Mouse (Mus musculus): ENCODE measurements at regions not wholly inside any gene's neighbourhood (a gene's known extent, or its start where the extent isn't known, plus 50 kb on each side); places are given as distances from the start of the nearest gene placed in this dataset.

DNA sequence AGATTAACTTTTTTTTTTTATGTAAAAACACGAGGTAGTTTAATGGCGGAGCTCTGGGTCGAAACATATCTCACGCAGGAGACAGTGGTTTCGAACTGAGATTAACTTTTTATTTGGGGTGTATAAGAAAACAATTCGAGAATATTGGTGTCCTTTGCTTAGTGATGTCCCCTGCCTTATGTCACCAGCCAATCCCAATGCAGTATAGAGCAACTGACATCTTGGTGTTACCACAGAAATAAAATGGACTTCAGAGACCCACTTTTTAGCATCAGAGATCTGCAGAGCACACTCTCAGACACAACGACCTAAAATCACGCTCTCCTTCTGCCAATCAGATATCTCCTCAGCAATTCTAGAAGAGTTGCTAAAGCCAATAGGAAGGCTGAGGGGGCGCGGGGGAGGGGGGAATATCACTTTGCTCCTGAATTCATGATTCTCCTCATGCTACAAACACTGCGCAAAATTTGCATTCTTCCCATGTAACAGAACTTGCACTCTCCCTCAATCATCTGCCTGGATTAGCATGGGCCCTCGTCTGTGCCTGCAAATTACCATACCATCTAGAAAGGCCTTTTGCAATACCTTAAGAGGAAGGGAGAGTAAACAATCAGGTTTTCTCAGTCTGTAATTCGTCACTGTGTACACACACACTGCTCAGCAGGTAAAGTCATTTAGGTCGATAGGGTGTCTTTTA is 128.7 kb upstream of the Sox2 start:
- Histone ChIP-seq H3K4me3 (no peak overlapping the region), H3K27me3 (no peaks in the 10 kb centered on the region), H3K4me2 (no peak overlapping the region), H3K27ac (no peak overlapping the region), H3K4me1 (replicated peaks) (peaks cover 5% of the 10 kb centered on the region), H3K9ac (no peak overlapping the region), H3K36me3 (no peaks in the 10 kb centered on the region), H3K9me3 (peaks cover 9% of the 10 kb centered on the region)
- WGBS = 73% methylated on average over 14 of the region's 14 CpGs
- peak; percentile 39; the same call in 1 of the 2 replicates for ATAC-seq (ENCODE audit: low FRiP score)

DNA sequence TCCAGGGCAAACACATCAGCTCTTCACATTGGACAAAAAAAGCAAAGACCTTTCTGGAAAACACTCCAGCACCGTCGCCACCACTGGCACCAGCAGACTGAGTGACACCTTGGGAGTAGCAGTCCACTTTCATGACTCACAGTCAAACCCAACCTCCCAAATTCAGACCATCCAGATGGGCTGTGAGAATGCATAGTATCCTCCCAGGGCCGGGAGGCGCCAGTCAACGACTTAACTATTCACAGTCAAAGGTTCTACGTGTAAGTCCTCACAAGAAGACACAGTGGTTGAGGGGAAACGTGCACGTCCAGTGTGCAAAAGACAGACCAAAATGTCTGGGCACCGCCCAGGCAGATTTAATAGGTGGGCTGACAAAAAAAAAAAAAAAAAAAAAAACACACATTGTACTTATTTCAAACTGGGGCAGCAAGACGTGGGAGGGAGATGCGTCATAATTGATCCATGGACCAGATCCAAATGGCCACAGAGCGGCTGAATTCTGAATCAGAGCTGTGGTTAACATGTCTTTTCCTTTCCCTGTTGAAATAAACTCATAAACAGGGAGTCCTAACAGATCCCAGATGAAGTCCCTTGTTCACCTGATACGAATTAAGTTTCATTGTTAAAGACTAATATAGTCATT is 137.6 kb upstream of the Sox2 start:
- Histone ChIP-seq H3K27ac (no peak overlapping the region), H3K36me3 (no peaks in the 10 kb centered on the region), H3K9me3 (no peaks in the 10 kb centered on the region), H3K4me1 (replicated peaks) (no peaks in the 10 kb centered on the region; the same call in 1 of the 2 replicates), H3K4me2 (no peak overlapping the region), H3K4me3 (no peak overlapping the region), H3K9ac (no peak overlapping the region), H3K27me3 (peaks cover 5% of the 10 kb centered on the region; the same call in 1 of the 2 replicates)
- WGBS = 88% methylated on average over 13 of the region's 13 CpGs
- no peak for ATAC-seq (ENCODE audit: low FRiP score)

DNA sequence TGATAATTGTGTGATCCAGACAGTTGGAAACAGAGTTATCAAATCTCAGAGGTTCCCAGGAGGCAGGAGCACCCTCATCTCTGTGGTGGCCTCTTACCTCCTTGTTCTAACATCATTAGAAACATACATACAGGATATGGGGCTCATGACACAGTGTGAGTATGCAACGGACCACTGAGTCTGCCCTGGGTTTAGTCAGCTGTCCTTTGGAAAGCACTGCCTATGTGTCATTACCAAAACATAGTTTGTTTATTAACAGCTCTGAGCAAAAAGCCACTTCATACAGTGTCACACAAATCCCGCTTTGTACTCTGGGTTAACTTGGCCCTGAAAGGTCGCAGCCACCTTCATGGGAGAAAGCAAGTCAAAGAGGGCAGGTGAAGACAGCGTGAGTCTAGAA is 139.5 kb upstream of the Sox2 start:
- 87% methylated on average over 4 of the region's 4 CpGs for WGBS
- H3K36me3 ChIP-seq = no peaks in the 10 kb centered on the region
- peaks cover 11% of the 10 kb centered on the region; the same call in 1 of the 2 replicates for H3K27me3 ChIP-seq
- no peak overlapping the region for H3K9ac ChIP-seq
- no peak for ATAC-seq (ENCODE audit: low FRiP score)
- no peaks in the 10 kb centered on the region; the same call in 1 of the 2 replicates for H3K4me1 ChIP-seq (replicated peaks)
- H3K4me2 ChIP-seq = no peak overlapping the region
- no peaks in the 10 kb centered on the region for H3K9me3 ChIP-seq
- H3K27ac ChIP-seq = no peak overlapping the region
- H3K4me3 ChIP-seq = no peak overlapping the region

DNA sequence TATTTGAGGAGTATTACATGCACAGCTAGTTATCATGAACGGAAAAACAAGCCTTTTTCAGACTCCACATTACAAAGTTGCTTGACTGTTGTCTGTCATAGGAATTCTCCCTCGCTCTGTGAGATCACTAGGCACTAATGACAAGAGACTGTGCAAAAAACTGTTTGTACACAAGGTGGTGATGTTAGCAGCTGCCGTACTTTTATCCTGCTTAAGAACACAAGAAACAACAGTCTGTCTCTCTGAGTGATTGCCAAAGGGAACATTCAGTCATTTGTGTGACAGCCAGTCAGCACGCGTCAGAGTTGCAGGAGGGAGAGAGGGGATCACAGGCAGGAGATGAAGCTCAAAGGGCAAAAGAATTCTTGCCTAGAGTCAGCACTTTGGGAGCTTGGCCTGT is 141.0 kb upstream of the Sox2 start:
- Histone ChIP-seq H3K4me3 (no peak overlapping the region), H3K9me3 (no peaks in the 10 kb centered on the region), H3K4me2 (no peak overlapping the region), H3K36me3 (no peaks in the 10 kb centered on the region), H3K4me1 (replicated peaks) (peaks cover 10% of the 10 kb centered on the region), H3K9ac (no peak overlapping the region), H3K27me3 (peaks cover 11% of the 10 kb centered on the region; the same call in 1 of the 2 replicates), H3K27ac (no peak overlapping the region)
- no peak for ATAC-seq (ENCODE audit: low FRiP score)
- 34% methylated on average over 5 of the region's 5 CpGs for WGBS

DNA sequence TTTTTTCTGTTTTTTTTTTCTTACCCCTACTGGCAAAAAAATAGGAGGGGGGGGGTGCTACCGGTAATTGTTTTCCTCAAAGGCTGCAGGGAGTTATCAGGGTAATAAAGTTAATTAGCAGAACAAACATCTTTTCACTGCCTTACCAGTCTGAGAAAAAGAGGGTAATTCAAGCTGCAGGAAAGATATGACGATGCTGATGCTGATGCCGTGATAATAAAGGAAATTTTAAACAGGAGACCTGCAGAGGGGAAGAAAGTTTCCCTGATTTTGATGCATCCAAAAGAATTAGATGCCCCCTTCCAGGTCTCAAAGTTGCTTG is 145.7 kb upstream of the Sox2 start:
- H3K4me3 ChIP-seq = no peak overlapping the region
- H3K27me3 ChIP-seq = 0 out of 2 replicates have a peak, but pooled peaks cover 12% of the 10 kb centered on the region
- no peak for ATAC-seq (ENCODE audit: low FRiP score)
- H3K4me2 ChIP-seq = no peak overlapping the region
- no peak overlapping the region for H3K9ac ChIP-seq
- H3K36me3 ChIP-seq = no peaks in the 10 kb centered on the region
- 14% methylated on average over 3 of the region's 3 CpGs for WGBS
- H3K4me1 ChIP-seq (replicated peaks) = peaks cover 17% of the 10 kb centered on the region
- no peaks in the 10 kb centered on the region for H3K9me3 ChIP-seq
- no peak overlapping the region for H3K27ac ChIP-seq

DNA sequence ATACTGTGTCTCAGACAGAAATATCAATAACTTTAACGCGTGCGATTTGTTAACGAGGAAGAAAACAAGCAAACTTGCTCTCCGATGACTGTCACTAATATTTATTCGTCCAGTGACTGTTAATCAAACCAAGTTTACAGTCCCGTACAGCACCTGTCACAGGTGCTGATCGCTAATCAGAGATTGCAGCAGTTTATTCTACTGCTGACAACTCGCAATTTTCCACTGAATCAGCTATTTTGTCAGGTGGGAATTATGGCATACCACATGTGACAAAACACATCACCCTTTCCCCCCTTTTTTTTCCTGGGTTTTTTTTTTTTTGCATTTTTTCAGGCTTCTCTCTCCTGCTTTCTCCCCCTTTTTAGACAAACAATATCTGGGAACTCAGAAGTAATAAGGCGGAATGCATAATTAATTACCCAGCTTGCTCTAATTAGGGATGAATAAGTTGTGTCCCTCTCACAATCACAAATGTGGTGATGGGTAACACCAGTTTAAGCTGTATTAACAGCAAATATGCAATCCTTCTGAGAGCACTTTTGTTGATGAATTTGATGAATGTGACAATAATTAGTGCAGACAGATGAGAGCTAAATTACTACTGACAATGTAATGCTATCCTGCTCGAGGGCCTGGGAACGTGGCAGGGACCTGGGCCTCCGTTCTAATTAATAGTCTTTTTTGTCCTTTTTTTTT is 146.2 kb upstream of the Sox2 start:
- Histone ChIP-seq H3K9me3 (no peaks in the 10 kb centered on the region), H3K4me1 (replicated peaks) (peaks cover 17% of the 10 kb centered on the region), H3K27me3 (0 out of 2 replicates have a peak, but pooled peaks cover 15% of the 10 kb centered on the region), H3K27ac (no peak overlapping the region), H3K4me3 (no peak overlapping the region), H3K4me2 (no peak overlapping the region), H3K9ac (no peak overlapping the region), H3K36me3 (no peaks in the 10 kb centered on the region)
- WGBS = 38% methylated on average over 13 of the region's 13 CpGs
- peak; percentile 62 for ATAC-seq (ENCODE audit: low FRiP score)

DNA sequence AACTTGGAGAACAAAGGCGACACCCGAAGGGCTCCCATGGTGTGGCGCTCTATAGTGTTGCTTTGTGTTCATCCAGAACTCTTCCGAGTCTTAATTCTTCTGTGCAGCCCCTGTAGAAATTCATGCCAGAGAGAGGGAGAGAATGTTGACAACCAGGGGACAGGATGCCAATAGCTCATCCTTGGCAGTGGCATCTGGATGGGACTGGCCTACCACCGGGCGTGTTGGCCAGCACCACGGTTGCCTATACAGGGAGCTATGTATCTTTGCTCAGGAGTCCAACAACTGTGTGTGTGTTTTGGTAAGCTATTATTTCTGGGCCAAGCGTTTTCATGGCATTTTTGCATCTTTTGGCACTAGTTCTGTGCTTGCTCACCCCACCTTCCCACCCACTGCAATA is 153.4 kb upstream of the Sox2 start:
- Histone ChIP-seq H3K27me3 (0 out of 2 replicates have a peak, but pooled peaks cover 8% of the 10 kb centered on the region), H3K9me3 (no peaks in the 10 kb centered on the region), H3K4me3 (no peak overlapping the region), H3K36me3 (no peaks in the 10 kb centered on the region), H3K4me1 (replicated peaks) (no peaks in the 10 kb centered on the region), H3K27ac (no peak overlapping the region), H3K9ac (no peak overlapping the region), H3K4me2 (no peak overlapping the region)
- ATAC-seq (ENCODE audit: low FRiP score) = no peak
- WGBS = 86% methylated on average over 8 of the region's 8 CpGs

DNA sequence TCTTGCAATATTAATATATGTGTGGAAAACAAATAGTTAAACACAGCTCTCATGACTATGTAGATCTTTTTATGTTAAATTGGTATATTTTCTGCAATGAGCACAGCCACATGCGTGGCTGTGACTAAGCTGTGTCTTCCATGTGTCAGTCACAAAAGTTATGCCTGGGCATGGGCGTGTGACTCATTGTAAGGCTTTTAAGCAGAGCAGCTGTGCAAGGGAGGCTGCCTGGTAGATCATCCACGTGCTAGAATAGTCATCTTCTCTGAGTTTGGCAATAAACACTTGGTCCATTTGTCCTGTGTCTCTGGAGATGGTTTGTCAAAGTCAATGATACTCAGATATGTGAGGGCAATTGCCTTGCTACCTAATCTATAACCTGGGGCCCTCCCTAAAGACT is 154.6 kb upstream of the Sox2 start:
- H3K4me3 ChIP-seq = no peak overlapping the region
- WGBS = 73% methylated on average over 3 of the region's 3 CpGs
- 0 out of 2 replicates have a peak, but pooled peaks cover 2% of the 10 kb centered on the region for H3K27me3 ChIP-seq
- H3K4me2 ChIP-seq = no peak overlapping the region
- no peaks in the 10 kb centered on the region for H3K9me3 ChIP-seq
- H3K27ac ChIP-seq = no peak overlapping the region
- no peak overlapping the region for H3K9ac ChIP-seq
- H3K36me3 ChIP-seq = no peaks in the 10 kb centered on the region
- no peaks in the 10 kb centered on the region for H3K4me1 ChIP-seq (replicated peaks)
- ATAC-seq (ENCODE audit: low FRiP score) = no peak

DNA sequence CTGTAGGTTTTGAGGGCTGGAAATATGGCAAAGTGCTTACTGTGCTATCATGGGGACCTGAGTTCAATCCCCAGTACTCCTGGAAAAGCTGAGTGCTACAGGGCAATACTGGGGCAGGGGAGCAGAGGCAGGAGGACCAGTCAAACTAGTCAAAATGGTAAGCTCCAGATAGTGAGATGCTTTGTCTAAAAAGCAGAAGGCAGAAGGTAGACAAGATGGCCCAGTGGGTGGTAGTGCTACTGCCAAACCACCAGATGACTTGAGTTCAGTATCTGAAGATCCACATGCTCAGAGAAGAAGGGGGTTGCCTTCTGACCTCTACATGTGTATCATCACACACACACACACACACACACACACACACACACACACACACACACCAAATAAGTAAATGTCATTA is 156.3 kb upstream of the Sox2 start:
- Histone ChIP-seq H3K27me3 (0 out of 2 replicates have a peak, but pooled peaks cover 3% of the 10 kb centered on the region), H3K9ac (no peak overlapping the region), H3K36me3 (no peaks in the 10 kb centered on the region), H3K9me3 (no peaks in the 10 kb centered on the region), H3K4me2 (no peak overlapping the region), H3K4me1 (replicated peaks) (no peaks in the 10 kb centered on the region), H3K4me3 (no peak overlapping the region), H3K27ac (no peak overlapping the region)
- ATAC-seq (ENCODE audit: low FRiP score) = no peak

DNA sequence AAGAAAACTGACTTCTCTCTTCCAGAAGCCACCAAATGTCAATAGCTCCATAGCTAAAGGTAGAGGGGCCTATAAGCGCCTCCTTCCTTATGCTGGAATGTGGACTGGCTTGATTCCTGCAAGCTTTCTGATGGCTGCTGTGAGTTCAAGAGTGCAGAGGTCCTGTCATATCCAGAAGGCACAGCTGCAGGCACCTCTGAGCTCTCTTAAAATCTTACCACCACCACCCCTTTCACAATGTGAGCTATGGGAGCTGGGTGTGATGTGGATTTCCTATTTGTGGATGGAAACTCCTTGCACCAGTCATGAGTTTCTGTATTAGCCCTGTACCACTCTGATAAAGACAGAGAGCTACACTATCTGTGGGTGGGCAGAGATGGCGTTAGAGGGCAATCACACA is 161.2 kb upstream of the Sox2 start:
- 95% methylated on average over 2 of the region's 2 CpGs for WGBS
- Histone ChIP-seq H3K36me3 (no peaks in the 10 kb centered on the region), H3K4me2 (no peak overlapping the region), H3K4me1 (replicated peaks) (peaks cover 12% of the 10 kb centered on the region), H3K27ac (no peak overlapping the region), H3K27me3 (peaks cover 18% of the 10 kb centered on the region; the same call in 1 of the 2 replicates), H3K9ac (no peak overlapping the region), H3K9me3 (no peaks in the 10 kb centered on the region), H3K4me3 (no peak overlapping the region)
- no peak for ATAC-seq (ENCODE audit: low FRiP score)

DNA sequence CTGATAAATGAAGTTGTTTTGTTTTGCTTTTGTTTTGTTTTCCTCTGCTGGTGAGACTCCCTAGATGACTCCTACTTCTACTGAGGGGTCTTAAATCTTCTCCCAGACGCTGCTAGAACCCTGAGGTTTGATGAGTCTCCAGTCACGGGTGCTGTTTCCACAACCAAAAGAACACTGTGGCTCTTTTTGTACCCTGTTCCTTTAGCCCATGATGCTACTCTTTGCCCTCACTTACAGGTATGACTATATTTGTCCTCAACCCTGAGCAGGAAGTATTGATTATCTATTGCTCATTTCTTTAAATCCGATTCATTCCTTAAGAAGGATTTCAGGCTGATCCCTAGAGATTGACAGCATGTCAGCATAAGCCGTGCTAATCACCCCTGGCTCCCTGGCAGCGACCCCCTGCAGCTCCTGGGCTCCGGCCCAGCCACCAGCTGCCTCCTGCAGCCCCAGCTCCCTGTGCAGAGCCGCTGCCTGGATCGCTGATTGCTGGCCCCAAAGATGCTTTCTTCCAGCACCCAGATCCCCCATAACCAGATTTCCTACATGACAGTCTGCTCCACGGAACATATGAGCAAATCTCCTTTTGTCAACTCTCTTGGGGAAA is 163.7 kb upstream of the Sox2 start:
- peaks cover 20% of the 10 kb centered on the region for H3K4me1 ChIP-seq (replicated peaks)
- H3K4me2 ChIP-seq = no peak overlapping the region
- no peaks in the 10 kb centered on the region for H3K36me3 ChIP-seq
- H3K4me3 ChIP-seq = no peak overlapping the region
- no peaks in the 10 kb centered on the region for H3K9me3 ChIP-seq
- ATAC-seq (ENCODE audit: low FRiP score) = no peak
- 8% methylated on average over 9 of the region's 9 CpGs for WGBS
- H3K27me3 ChIP-seq = peaks cover 25% of the 10 kb centered on the region; the same call in 1 of the 2 replicates
- no peak overlapping the region for H3K9ac ChIP-seq
- no peak overlapping the region for H3K27ac ChIP-seq

All from hindbrain, embryonic 13.5 days (tissue).